ENCODE assay signal across 34 mouse cellular contexts in genomic region chr11:50450236-50450635, GRCm38 (mm10).
"Had no signal": no experiment of that assay in that cellular context is flagged by ENCODE, and none has a peak within 500 bp of the region (broad histone marks: within the 10 kb centered on the region; RNA-seq: fewer than 3 reads in every experiment).

No protein-coding gene starts in this region.

- H3K27me3 ChIP-seq: heart, embryonic 12.5 days; heart, embryonic 13.5 days; heart, embryonic 15.5 days; hindbrain, embryonic 12.5 days; hindbrain, embryonic 13.5 days; hindbrain, embryonic 15.5 days; intestine, embryonic 15.5 days; kidney, embryonic 15.5 days had no signal

- H3K4me3 ChIP-seq: heart, embryonic 12.5 days; heart, embryonic 13.5 days; heart, embryonic 15.5 days; hindbrain, embryonic 10.5 days; hindbrain, embryonic 12.5 days; hindbrain, embryonic 13.5 days; hindbrain, embryonic 15.5 days; intestine, embryonic 15.5 days; kidney, embryonic 15.5 days; layer of hippocampus, adult 2 months; left cerebral cortex, adult 2 months had no signal

- DNase-seq: heart, postnatal 10 days; heart, postnatal 14 days; heart, postnatal 36 days; heart, postnatal 4 days; kidney, adult 11 months; kidney, adult 18-20 months; kidney, adult 2 months; kidney, adult 8-10 months; kidney, adult 9 months; kidney, postnatal 10 days; kidney, postnatal 14 days; kidney, postnatal 25 days; kidney, postnatal 36 days; kidney, postnatal 4 days; layer of hippocampus, adult 9-11 months; layer of hippocampus, postnatal 36 days had no signal

- H3K36me3 ChIP-seq: heart, embryonic 12.5 days; heart, embryonic 13.5 days; heart, embryonic 15.5 days; hindbrain, embryonic 10.5 days; hindbrain, embryonic 12.5 days; hindbrain, embryonic 13.5 days; hindbrain, embryonic 15.5 days; intestine, embryonic 15.5 days; kidney, embryonic 15.5 days had no signal

- H3K9ac ChIP-seq: heart, embryonic 12.5 days; heart, embryonic 13.5 days; heart, embryonic 15.5 days; hindbrain, embryonic 12.5 days; hindbrain, embryonic 13.5 days; hindbrain, embryonic 14.5 days; hindbrain, embryonic 15.5 days; intestine, embryonic 15.5 days; kidney, embryonic 15.5 days had no signal

- H3K4me1 ChIP-seq: heart, embryonic 12.5 days; heart, embryonic 13.5 days; heart, embryonic 15.5 days; hindbrain, embryonic 13.5 days; hindbrain, embryonic 15.5 days; kidney, embryonic 15.5 days had no signal

- H3K4me2 ChIP-seq: heart, embryonic 12.5 days; heart, embryonic 13.5 days; heart, embryonic 15.5 days; hindbrain, embryonic 12.5 days; hindbrain, embryonic 13.5 days; hindbrain, embryonic 14.5 days; hindbrain, embryonic 15.5 days; intestine, embryonic 15.5 days; kidney, embryonic 15.5 days had no signal

- H3K27ac ChIP-seq: heart, embryonic 13.5 days; heart, embryonic 15.5 days; hindbrain, embryonic 10.5 days; hindbrain, embryonic 12.5 days; hindbrain, embryonic 13.5 days; hindbrain, embryonic 14.5 days; hindbrain, embryonic 15.5 days; hindbrain, postnatal 0 days; intestine, embryonic 15.5 days; kidney, embryonic 15.5 days; kidney, postnatal 0 days; layer of hippocampus, adult 2 months; left cerebral cortex, adult 2 months had no signal

- H3K9me3 ChIP-seq: heart, embryonic 12.5 days; heart, embryonic 13.5 days; heart, embryonic 15.5 days; hindbrain, embryonic 10.5 days; hindbrain, embryonic 12.5 days; hindbrain, embryonic 13.5 days; hindbrain, embryonic 15.5 days; intestine, embryonic 15.5 days; kidney, embryonic 15.5 days had no signal

- ATAC-seq: hindbrain, embryonic 16.5 days; hindbrain, postnatal 0 days; inflammation-experienced regulatory T-cells, adult 6 months; intestine, embryonic 15.5 days; intestine, embryonic 16.5 days; intestine, postnatal 0 days had no signal
